8 mouse cellular contexts compared by ENCODE assay signal in genomic region chr5:72891534-72891933, GRCm38 (mm10). TPM values are rescaled to one million over a fixed set of nuclear protein-coding genes. Genes with fewer than 3 reads are reported as not detected.
DNase-seq lines count a peak whose midpoint lies in the region; ATAC-seq lines count a peak whose summit lies in the region.

No protein-coding gene starts in this region.

- no peak overlapping the region for H3K4me3 ChIP-seq in heart, embryonic 10.5 days
- H3K4me3 ChIP-seq in kidney, embryonic 14.5 days (ENCODE audit: low read length): no peak overlapping the region

- no peak overlapping the region for H3K9ac ChIP-seq in kidney, embryonic 14.5 days (ENCODE audit: low read depth, low read length)

- no peak overlapping the region for H3K27ac ChIP-seq in heart, embryonic 10.5 days
- no peak overlapping the region for H3K27ac ChIP-seq in kidney, embryonic 14.5 days (ENCODE audit: low read depth, low read length)

- H3K27me3 ChIP-seq in heart, embryonic 10.5 days (ENCODE audit: insufficient read depth, poor library complexity, severe bottlenecking): no peaks in the 10 kb centered on the region
- H3K27me3 ChIP-seq in kidney, embryonic 14.5 days (ENCODE audit: control insufficient read depth, insufficient read depth, low read length): no peaks in the 10 kb centered on the region

- no peaks in the 10 kb centered on the region for H3K9me3 ChIP-seq in heart, embryonic 10.5 days
- no peaks in the 10 kb centered on the region for H3K9me3 ChIP-seq in kidney, embryonic 14.5 days (ENCODE audit: control insufficient read depth, low read length)

- DNase-seq in frontal cortex, adult 2 months (ENCODE audit: extremely low spot score in 1 of 2, low spot score in 1 of 2): peak; percentile 21 to 71
- no peak for DNase-seq in frontal cortex, postnatal 10 days (ENCODE audit: low spot score in 2 of 2)
- peak; percentile 91 for DNase-seq in ZHBTc4 (ENCODE audit: low read depth, low spot score)
- peak; percentile 80 for DNase-seq in embryo, embryonic 10.5 days (ENCODE audit: low spot score)
- DNase-seq in heart, embryonic 10.5 days (ENCODE audit: low spot score): peak; percentile 84
- peak; percentile 67 for DNase-seq in lung, postnatal 10 days
- DNase-seq in retina, embryonic 14.5 days (ENCODE audit: low spot score): peak; percentile 79

- peak; percentile 58; the same call in 1 of the 2 replicates for ATAC-seq in kidney, embryonic 14.5 days (ENCODE audit: low FRiP score, low TSS enrichment)

- H3K4me2 ChIP-seq in kidney, embryonic 14.5 days (replicated peaks; ENCODE audit: low read depth, low read length): no peak overlapping the region

- peaks cover 15% of the 10 kb centered on the region for H3K4me1 ChIP-seq in heart, embryonic 10.5 days
- H3K4me1 ChIP-seq in kidney, embryonic 14.5 days (ENCODE audit: control insufficient read depth, insufficient read depth, low read length): no peaks in the 10 kb centered on the region

- 3% methylated on average over 12 of the region's 12 CpGs for WGBS in heart, embryonic 10.5 days
- 4% methylated on average over 12 of the region's 12 CpGs for WGBS in kidney, embryonic 14.5 days

- H3K36me3 ChIP-seq in heart, embryonic 10.5 days: no peaks in the 10 kb centered on the region
- no peaks in the 10 kb centered on the region for H3K36me3 ChIP-seq in kidney, embryonic 14.5 days (ENCODE audit: control insufficient read depth, insufficient read depth, low read length)

RNA-seq across cellular contexts. Expression of gene Slain2, which starts 22.6 kb away (rescaled TPM):
- polyA plus RNA-seq in frontal cortex, adult 2 months (2012; rRNA removed): 14.3 and 15.4 TPM in 2 replicates
- 18.1 and 21.0 TPM in 2 replicates for polyA plus RNA-seq in heart, embryonic 10.5 days (2016; fragmentation: Nextera tagmentation; extraction: Ambion mirVana)
- polyA plus RNA-seq in kidney, embryonic 14.5 days (2014; fragmentation: Nextera tagmentation; extraction: Ambion mirVana): 18.4 and 25.3 TPM in 2 replicates

RNA-seq across cellular contexts. Expression of gene Tec, which starts 23.3 kb away (rescaled TPM):
- polyA plus RNA-seq in frontal cortex, adult 2 months (2012; rRNA removed): 2.6 and 3.2 TPM in 2 replicates
- polyA plus RNA-seq in heart, embryonic 10.5 days (2016; fragmentation: Nextera tagmentation; extraction: Ambion mirVana): 7.5 and 12.1 TPM in 2 replicates
- polyA plus RNA-seq in kidney, embryonic 14.5 days (2014; fragmentation: Nextera tagmentation; extraction: Ambion mirVana): 7.8 and 8.9 TPM in 2 replicates

Comparison
In these comparisons a context has a peak if more than half of its experiments do, and no peak if none do; other contexts are left out.
1. DNase-seq: peak in frontal cortex, adult 2 months (2 of 2), ZHBTc4 (single experiment), embryo, embryonic 10.5 days (single experiment), heart, embryonic 10.5 days (single experiment), lung, postnatal 10 days (single experiment) and retina, embryonic 14.5 days (single experiment); none in frontal cortex, postnatal 10 days (0 of 2).